Mouse (Mus musculus) MEL (cell line): Measurements from ENCODE around the gene Upb1. TPM values are rescaled to one million over a fixed set of nuclear protein-coding genes. Genes with fewer than 3 reads are reported as not detected.
A peak's percentile ranks its signal among the peaks of the same experiment; 100 is the strongest.

Experiments used
- DNase-seq: peaks from one replicate; pipeline ENCODE4 v3.0.0; 2011; ENCODE audit warnings: low read depth, low spot score
- H3K27ac ChIP-seq: 2 replicates; pipeline ENCODE4 v1.5.1; 2012; ENCODE audit warnings: low read depth, mild to moderate bottlenecking, control low read depth, low read length, moderate library complexity; ENCODE audit not compliant: control insufficient read depth
- H3K27me3 ChIP-seq, 2 experiments: fragments of 150-350 bp in 1 of 2; sonication (generic) in 1 of 2; 2 replicates each; pipeline ENCODE4 v1.6.1; 2012; ENCODE audit warnings: low read length in 2 of 2, mild to moderate bottlenecking in 2 of 2, improper control_type of control experiment in 1 of 2, moderate library complexity in 1 of 2; ENCODE audit not compliant: insufficient read depth in 2 of 2, control insufficient read depth in 1 of 2
- H3K36me3 ChIP-seq, 2 experiments: 2 replicates each; pipeline ENCODE4 v1.6.1; 2012 to 2014; ENCODE audit warnings: low read length in 2 of 2, improper control_type of control experiment in 1 of 2, inconsistent platforms in 1 of 2, mild to moderate bottlenecking in 1 of 2; ENCODE audit not compliant: insufficient read depth in 2 of 2, control insufficient read depth in 1 of 2
- H3K4me1 ChIP-seq, 2 experiments: fragments of 150-350 bp in 1 of 2; sonication (generic) in 1 of 2; 2 replicates each; pipeline ENCODE4 v1.6.1; 2012; ENCODE audit warnings: low read length in 2 of 2, improper control_type of control experiment in 1 of 2, mild to moderate bottlenecking in 1 of 2; ENCODE audit not compliant: insufficient read depth in 2 of 2, control insufficient read depth in 1 of 2
- H3K4me3 ChIP-seq, 2 experiments: fragments of 150-350 bp in 1 of 2; sonication (generic) in 1 of 2; 2 replicates each; pipeline ENCODE4 v1.5.1; 2012; ENCODE audit warnings: low read depth in 2 of 2, low read length in 2 of 2, mild to moderate bottlenecking in 2 of 2, moderate library complexity in 2 of 2, control low read depth in 1 of 2, improper control_type of control experiment in 1 of 2; ENCODE audit not compliant: control insufficient read depth in 1 of 2, insufficient read depth in 1 of 2
- H3K79me2 ChIP-seq: 2 replicates; pipeline ENCODE4 v1.6.1; 2012; ENCODE audit warnings: mild to moderate bottlenecking, low read length, moderate library complexity; ENCODE audit not compliant: control insufficient read depth, poor library complexity, insufficient read depth
- H3K9ac ChIP-seq: 2 replicates; pipeline ENCODE4 v1.6.1; 2012; ENCODE audit warnings: low read depth, mild to moderate bottlenecking, control low read depth, low read length, moderate library complexity; ENCODE audit not compliant: control insufficient read depth, poor library complexity, severe bottlenecking
- H3K9me3 ChIP-seq: fragments of 150-350 bp; sonication (generic); replicated peaks from 2 replicates; pipeline ENCODE4 v1.6.1; 2012; ENCODE audit warnings: mild to moderate bottlenecking, low read length, improper control_type of control experiment, moderate library complexity; ENCODE audit not compliant: insufficient read depth
- BHLHE40 ChIP-seq: IDR thresholded peaks from 2 replicates; pipeline ENCODE4 v1.6.1; 2012; ENCODE audit warnings: low read depth, mild to moderate bottlenecking, inconsistent platforms, low read length, improper control_type of control experiment, borderline replicate concordance
- CHD1 ChIP-seq: IDR thresholded peaks from 2 replicates; pipeline ENCODE4 v1.6.1; 2012; ENCODE audit warnings: low read depth, mild to moderate bottlenecking, inconsistent platforms, low read length, improper control_type of control experiment
- CHD2 ChIP-seq: IDR thresholded peaks from 2 replicates; pipeline ENCODE4 v1.6.1; 2011; ENCODE audit warnings: low read length, improper control_type of control experiment
- E2F4 ChIP-seq: IDR thresholded peaks from 2 replicates; pipeline ENCODE4 v1.6.1; 2011; ENCODE audit warnings: low read depth, low read length, improper control_type of control experiment, borderline replicate concordance
- EP300 ChIP-seq, 2 experiments: IDR thresholded peaks; 2 replicates each; pipeline ENCODE4 v1.6.1; 2011; ENCODE audit warnings: improper control_type of control experiment in 2 of 2, low read length in 2 of 2, low read depth in 1 of 2, mild to moderate bottlenecking in 1 of 2
- ETS1 ChIP-seq: IDR thresholded peaks from 2 replicates; pipeline ENCODE4 v1.6.1; 2012; ENCODE audit warnings: low read depth, mild to moderate bottlenecking, inconsistent platforms, low read length, improper control_type of control experiment, moderate library complexity
- GATA1 ChIP-seq: IDR thresholded peaks from 2 replicates; pipeline ENCODE4 v1.6.1; 2011; ENCODE audit warnings: low read depth, low read length, improper control_type of control experiment
- MAFK ChIP-seq: IDR thresholded peaks from 2 replicates; pipeline ENCODE4 v1.6.1; 2011; ENCODE audit warnings: low read depth, mild to moderate bottlenecking, low read length, improper control_type of control experiment, borderline replicate concordance
- MEF2A ChIP-seq: IDR thresholded peaks from 2 replicates; pipeline ENCODE4 v1.6.1; 2014; ENCODE audit warnings: low read depth, mild to moderate bottlenecking, inconsistent platforms, low read length, improper control_type of control experiment; ENCODE audit not compliant: poor library complexity, insufficient replicate concordance, severe bottlenecking; ENCODE audit errors: extremely low read depth
- MXI1 ChIP-seq: IDR thresholded peaks from 2 replicates; pipeline ENCODE4 v1.6.1; 2011; ENCODE audit warnings: mild to moderate bottlenecking, low read depth, low read length, improper control_type of control experiment
- MYC ChIP-seq: IDR thresholded peaks from 2 replicates; pipeline ENCODE4 v1.6.1; 2011; ENCODE audit warnings: low read depth, mild to moderate bottlenecking, low read length, improper control_type of control experiment, moderate library complexity
- POLR2AphosphoS2 ChIP-seq: IDR thresholded peaks from 2 replicates; pipeline ENCODE4 v1.6.1; 2011; ENCODE audit warnings: low read length, improper control_type of control experiment
- POLR2AphosphoS5 ChIP-seq: IDR thresholded peaks from 2 replicates; pipeline ENCODE4 v1.6.1; 2012; ENCODE audit warnings: low read depth, borderline replicate concordance, mild to moderate bottlenecking, inconsistent platforms, low read length, moderate library complexity, mixed read lengths
- SMC3 ChIP-seq: IDR thresholded peaks from 2 replicates; pipeline ENCODE4 v1.6.1; 2011; ENCODE audit warnings: low read depth, low read length, improper control_type of control experiment
- TAL1 ChIP-seq: IDR thresholded peaks from 2 replicates; pipeline ENCODE4 v1.6.1; 2012; ENCODE audit warnings: mild to moderate bottlenecking, inconsistent platforms, low read length, moderate library complexity, mixed read lengths
- TBP ChIP-seq: IDR thresholded peaks from 2 replicates; pipeline ENCODE4 v1.8.0; 2011; ENCODE audit warnings: low read depth, low read length, improper control_type of control experiment
- TCF12 ChIP-seq: IDR thresholded peaks from 2 replicates; pipeline ENCODE4 v1.6.1; 2014; ENCODE audit warnings: low read depth, mild to moderate bottlenecking, inconsistent platforms, low read length, improper control_type of control experiment, moderate library complexity
- ZNF384 ChIP-seq: IDR thresholded peaks from 2 replicates; pipeline ENCODE4 v1.6.1; 2012; ENCODE audit warnings: low read depth, mild to moderate bottlenecking, inconsistent platforms, low read length, improper control_type of control experiment
- polyA plus RNA-seq, 2 experiments: library from polyadenylated mRNA; stranded (reverse) in 1 of 2; unstranded in 1 of 2; fragments of >175 nt in 1 of 2; fragments of >200 nt in 1 of 2; gene quantifications; 2 replicates each; pipeline versions ENCODE4 v1.2.1 to v1.2.4; 2012; ENCODE audit warnings: low replicate concordance in 2 of 2, low read depth in 1 of 2; ENCODE audit not compliant: insufficient read length in 2 of 2, insufficient read depth in 1 of 2, missing spikeins in 1 of 2
- total RNA-seq: library from RNA; depleted of rRNA; stranded (reverse); fragments of 300-350 nt; gene quantifications from 2 replicates; pipeline ENCODE4 v1.2.3, GENCODE M21; 2012

Gene Upb1
- total and polyA plus RNA-seq, 3 experiments: 0.03 TPM; not detected in 2

- TF ChIP-seq TAL1 (peak; percentile 48; the same call in 1 of the 2 replicates), MXI1 (peak; percentile 45; the same call in 1 of the 2 replicates), GATA1 (peak; percentile 18; the same call in 1 of the 2 replicates), MYC (no peak), MEF2A (no peak), TCF12 (peak; percentile 72), EP300 (IDR thresholded peaks at IDR 0.05; ENCODE audit: low read depth in 1 of 2, low read length in 2 of 2) (peak; percentile 43; a peak in 2 of 4 replicates), ETS1 (0 out of 2 replicates have a peak, but pooled peaks have one; percentile 48)
- Histone ChIP-seq H3K4me3 (peak overlapping the region; percentile 33 to 52), H3K79me2 (no peaks in the 10 kb centered on the region), H3K27ac (no peak overlapping the region), H3K9ac (peak overlapping the region; percentile 44), H3K4me1 (peaks cover 0 to 11% of the 10 kb centered on the region in 2 experiments; a peak in 3 of 4 replicates), H3K27me3 (peaks cover 0 to 4% of the 10 kb centered on the region in 2 experiments; a peak in 2 of 4 replicates), H3K9me3 (no peaks in the 10 kb centered on the region), H3K36me3 (peaks cover 0 to 5% of the 10 kb centered on the region in 2 experiments; a peak in 2 of 4 replicates)
- DNase-seq: peak; percentile 77
These were observed 3.9 kb upstream of the Upb1 start for GRCm38 (mm10) chr10:75396966-75397365.

- TF ChIP-seq TBP (no peak), POLR2AphosphoS2 (no peak), EP300 (IDR thresholded peaks at IDR 0.05; ENCODE audit: low read depth in 1 of 2, low read length in 2 of 2) (no peak), ZNF384 (no peak), CHD2 (no peak)
- Histone ChIP-seq H3K9me3 (no peaks in the 10 kb centered on the region), H3K79me2 (no peaks in the 10 kb centered on the region), H3K4me1 (no peaks in the 10 kb centered on the region), H3K27ac (no peak overlapping the region), H3K9ac (no peak overlapping the region), H3K36me3 (no peaks in the 10 kb centered on the region), H3K4me3 (no peak overlapping the region), H3K27me3 (peaks cover 0 to 6% of the 10 kb centered on the region in 2 experiments; a peak in 2 of 4 replicates)
- no peak for DNase-seq
These were observed 5.0 kb downstream of the Upb1 start for GRCm38 (mm10) chr10:75405916-75406315.

- Histone ChIP-seq H3K4me3 (no peak overlapping the region), H3K36me3 (no peaks in the 10 kb centered on the region), H3K9ac (no peak overlapping the region), H3K79me2 (no peaks in the 10 kb centered on the region), H3K4me1 (no peaks in the 10 kb centered on the region), H3K27me3 (peaks cover 0 to 4% of the 10 kb centered on the region in 2 experiments; a peak in 1 of 4 replicates), H3K9me3 (no peaks in the 10 kb centered on the region), H3K27ac (no peak overlapping the region)
- TF ChIP-seq BHLHE40 (no peak), POLR2AphosphoS2 (no peak), MAFK (no peak), GATA1 (no peak), E2F4 (no peak), CHD1 (no peak), SMC3 (no peak), ETS1 (no peak), TAL1 (no peak), MYC (no peak), MXI1 (no peak), POLR2AphosphoS5 (no peak)
- DNase-seq: no peak
These were observed 5.8 kb downstream of the Upb1 start for GRCm38 (mm10) chr10:75406755-75407154.
